Mouse (Mus musculus) forebrain, embryonic 13.5 days (tissue): ENCODE results near the gene 9930104L06Rik. TPM values are rescaled to one million over a fixed set of nuclear protein-coding genes. Genes with fewer than 3 reads are reported as not detected.

ENCODE experiments used
- ATAC-seq: fragments of 200-750 bp; cut with Nextera tagmentation; 2 replicates; pipeline ENCODE4 v1.8.0; 2017
- H3K27ac ChIP-seq: fragments of 300-500 bp; sonication (generic); 2 replicates; pipeline ENCODE4 v1.5.1; 2015; ENCODE audit warnings: inconsistent platforms, mild to moderate bottlenecking, moderate library complexity
- H3K27me3 ChIP-seq: fragments of 300-500 bp; sonication (generic); 2 replicates; pipeline ENCODE4 v1.6.1; 2015; ENCODE audit warnings: mild to moderate bottlenecking, inconsistent platforms
- H3K36me3 ChIP-seq: fragments of 300-500 bp; sonication (generic); 2 replicates; pipeline ENCODE4 v1.6.1; 2015; ENCODE audit warnings: mild to moderate bottlenecking, inconsistent platforms; ENCODE audit not compliant: poor library complexity, severe bottlenecking
- H3K4me1 ChIP-seq: fragments of 300-500 bp; sonication (generic); 2 replicates; pipeline ENCODE4 v1.6.1; 2015; ENCODE audit warnings: inconsistent platforms
- H3K4me2 ChIP-seq: fragments of 300-500 bp; sonication (generic); 2 replicates; pipeline ENCODE4 v1.6.1; 2015; ENCODE audit warnings: inconsistent platforms, mild to moderate bottlenecking, moderate library complexity
- H3K4me3 ChIP-seq: fragments of 300-500 bp; sonication (generic); 2 replicates; pipeline ENCODE4 v1.5.1; 2015; ENCODE audit warnings: mild to moderate bottlenecking, inconsistent platforms
- H3K9ac ChIP-seq: fragments of 300-500 bp; sonication (generic); 2 replicates; pipeline ENCODE4 v1.6.1; 2015; ENCODE audit warnings: mild to moderate bottlenecking, inconsistent platforms
- H3K9me3 ChIP-seq: fragments of 300-500 bp; sonication (generic); replicated peaks from 2 replicates; pipeline ENCODE4 v1.6.1; 2016; ENCODE audit warnings: inconsistent platforms
- WGBS: fragments of 180-500 bp; shearing (Covaris S2); methylation state at CpG from one replicate; pipeline ENCODE4 v1.1.7; 2015; 5-methylcytosine and 5-hydroxymethylcytosine counted together
- polyA plus RNA-seq: library from polyadenylated mRNA; unstranded; fragments of >200 nt; fragmentation: Nextera tagmentation; extraction: Ambion mirVana; gene quantifications from 2 replicates; pipeline ENCODE4 v1.2.1, GENCODE M21; 2015

Gene 9930104L06Rik
- polyA plus RNA-seq, 1 experiment from 2014 or later: 13.9 TPM

DNA sequence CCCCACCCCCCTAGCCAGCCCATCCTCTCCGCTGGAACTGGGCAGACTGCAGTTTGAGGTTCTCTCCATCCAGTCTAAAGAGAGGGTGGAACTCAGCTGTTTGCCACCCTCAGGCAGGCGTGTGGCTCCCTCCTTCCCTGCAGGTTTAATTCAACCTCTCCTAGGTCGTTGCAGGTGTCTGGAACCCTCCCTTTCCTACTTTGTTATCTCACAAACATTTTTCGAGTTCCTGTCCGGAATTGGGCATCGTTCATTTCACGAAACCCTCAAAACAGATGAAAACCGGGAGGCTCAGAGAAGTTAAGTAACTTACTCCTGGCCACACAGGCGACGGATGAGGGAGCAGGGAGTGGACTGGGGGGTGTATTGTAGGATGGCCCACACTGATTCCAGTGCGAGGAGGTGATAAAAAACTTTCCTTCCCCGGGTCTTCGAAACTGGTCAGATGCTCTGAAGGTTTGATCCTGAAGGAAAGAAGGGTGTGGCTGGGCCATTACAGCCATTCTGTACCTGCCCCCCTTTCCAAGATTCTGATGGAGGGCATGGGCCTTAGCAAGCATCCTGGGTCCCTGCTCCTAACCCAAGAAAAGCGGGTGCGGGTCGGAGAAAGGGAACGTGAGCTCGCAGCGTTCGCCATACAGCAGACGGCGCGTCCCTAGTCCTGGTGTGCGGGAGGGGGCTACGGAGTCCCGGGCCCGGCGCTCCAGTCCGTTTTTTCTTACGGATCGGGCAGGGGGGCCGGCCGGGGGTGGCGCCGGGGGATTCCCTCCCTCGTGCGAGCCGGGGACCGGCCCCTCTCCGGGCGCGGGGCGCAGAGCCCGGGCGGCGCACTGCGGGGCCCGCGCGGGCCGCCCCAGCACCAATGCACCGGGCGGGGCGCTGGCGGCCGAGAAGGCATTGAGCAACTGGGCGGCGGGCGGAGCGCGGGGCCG is 49.1 kb downstream of the 9930104L06Rik start, which contains the start of gene Rspo1:
TSS of gene Rspo1 (plus strand) at position 760 of the 932 bp plus-strand sequence.
- H3K9ac ChIP-seq: peak within 1 kb of the TSS; percentile 45; the same call in 1 of the 2 replicates
- no peak within 1 kb of the TSS for H3K27ac ChIP-seq
- H3K27me3 ChIP-seq: peaks cover 87% of the 10 kb centered on the region
- 2% methylated on average over 37 of the region's 62 CpGs for WGBS
- peak within 1 kb of the TSS; percentile 42 for H3K4me3 ChIP-seq
- H3K4me1 ChIP-seq: peaks cover 37% of the 10 kb centered on the region
- no peaks in the 10 kb centered on the region for H3K9me3 ChIP-seq
- H3K36me3 ChIP-seq: no peaks in the 10 kb centered on the region
- ATAC-seq: peak; percentile 21; the same call in 1 of the 2 replicates
- H3K4me2 ChIP-seq: peak within 1 kb of the TSS; percentile 64

DNA sequence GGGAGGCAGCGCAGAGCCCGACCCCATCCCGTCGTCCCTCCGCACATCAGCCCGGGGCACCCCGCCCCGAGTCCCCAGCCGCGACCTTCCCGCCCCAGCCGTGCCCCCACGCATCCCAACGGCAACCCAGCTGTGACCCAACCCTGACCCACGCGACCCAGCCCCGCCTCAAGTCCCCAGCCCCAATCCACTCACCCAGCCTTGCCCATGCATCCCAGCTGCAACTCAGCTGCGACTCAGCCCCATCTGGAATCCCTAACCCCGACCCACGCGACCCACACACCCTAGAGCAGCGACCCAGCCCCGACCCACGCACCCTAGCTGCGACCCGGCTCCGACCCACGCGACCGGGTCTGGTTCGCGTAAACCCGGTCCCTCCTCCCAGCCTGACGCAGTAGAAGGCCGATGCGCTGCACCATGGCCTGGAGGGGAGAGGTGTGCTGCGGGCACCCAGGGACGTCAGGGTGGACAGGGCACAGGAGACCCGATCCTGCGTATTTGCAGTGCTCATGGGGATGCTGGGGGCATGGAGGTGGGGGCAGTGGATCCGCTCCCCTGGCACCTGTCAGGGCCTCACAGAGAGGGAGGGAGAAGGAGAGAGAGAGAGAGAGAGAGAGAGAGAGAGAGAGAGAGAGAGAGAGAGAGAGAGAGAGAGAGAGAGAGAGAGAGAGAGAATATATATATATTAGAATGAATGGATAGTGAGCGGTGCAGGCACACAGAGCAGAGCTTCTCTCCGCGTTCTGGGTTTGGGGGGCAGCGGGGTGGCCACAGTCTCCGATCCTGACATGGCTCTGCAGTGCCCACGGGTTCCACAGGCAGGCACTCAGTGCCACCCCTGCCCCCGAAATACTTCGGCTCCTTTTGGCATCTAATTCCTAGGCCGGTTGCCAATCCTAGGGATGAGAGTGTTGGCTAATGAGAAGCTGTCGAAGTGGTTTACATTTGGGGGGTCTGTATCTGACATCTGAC is 50.2 kb downstream of the 9930104L06Rik start:
- no peaks in the 10 kb centered on the region for H3K36me3 ChIP-seq
- H3K27ac ChIP-seq: no peak overlapping the region
- ATAC-seq: no peak
- H3K4me3 ChIP-seq: peak overlapping the region; percentile 42
- 4% methylated on average over 46 of the region's 51 CpGs for WGBS
- no peaks in the 10 kb centered on the region for H3K9me3 ChIP-seq
- H3K9ac ChIP-seq: peak overlapping the region; percentile 45; the same call in 1 of the 2 replicates
- peaks cover 97% of the 10 kb centered on the region for H3K27me3 ChIP-seq
- peak overlapping the region; percentile 64 for H3K4me2 ChIP-seq
- H3K4me1 ChIP-seq: peaks cover 37% of the 10 kb centered on the region

DNA sequence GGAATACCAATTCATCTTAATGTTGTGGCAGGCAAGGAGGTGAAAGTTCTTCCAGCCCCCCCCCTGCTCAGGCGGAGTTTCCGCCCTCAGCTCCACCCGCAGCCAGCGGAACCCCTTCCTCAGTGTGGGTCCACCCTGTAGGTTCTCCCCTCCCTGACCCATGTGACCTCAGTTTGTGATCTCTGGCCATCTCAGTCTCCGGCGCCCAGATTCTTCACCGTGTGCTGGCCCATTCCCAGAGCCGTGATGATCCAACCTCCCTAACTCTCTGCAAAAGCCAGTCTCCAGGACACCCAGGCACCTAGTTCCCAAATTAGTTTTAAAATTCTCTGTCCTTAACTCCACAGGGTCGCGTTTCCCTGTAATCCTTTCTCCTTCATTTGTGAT is 50.9 kb downstream of the 9930104L06Rik start:
- Histone ChIP-seq H3K4me1 (peaks cover 37% of the 10 kb centered on the region), H3K27ac (no peak overlapping the region), H3K27me3 (peaks cover 94% of the 10 kb centered on the region), H3K4me3 (peak overlapping the region; percentile 1; the same call in 1 of the 2 replicates), H3K9ac (no peak overlapping the region), H3K4me2 (peak overlapping the region; percentile 30), H3K36me3 (no peaks in the 10 kb centered on the region), H3K9me3 (no peaks in the 10 kb centered on the region)
- ATAC-seq: no peak
- WGBS: 11% methylated on average over 10 of the region's 10 CpGs

DNA sequence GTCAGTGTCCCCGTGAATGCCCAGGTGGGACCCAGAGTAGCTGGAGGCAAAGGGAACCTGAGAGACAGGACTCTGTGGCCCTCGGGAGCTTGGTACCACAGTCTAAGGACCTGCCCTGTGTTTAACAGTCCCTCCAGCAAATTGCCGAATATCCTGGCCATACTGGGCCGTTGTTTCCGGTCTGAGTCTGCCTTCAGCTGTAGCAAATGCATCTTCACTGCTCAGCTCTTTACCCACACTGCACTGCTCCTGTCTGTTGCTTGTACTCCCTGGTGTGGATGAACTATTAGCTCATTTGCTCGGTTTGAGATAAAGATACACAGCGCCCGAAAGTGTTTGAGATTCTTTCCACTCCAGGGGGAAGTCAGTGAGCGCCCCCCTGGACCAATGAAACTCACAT is 51.5 kb downstream of the 9930104L06Rik start:
- WGBS: 19% methylated on average over 9 of the region's 9 CpGs

DNA sequence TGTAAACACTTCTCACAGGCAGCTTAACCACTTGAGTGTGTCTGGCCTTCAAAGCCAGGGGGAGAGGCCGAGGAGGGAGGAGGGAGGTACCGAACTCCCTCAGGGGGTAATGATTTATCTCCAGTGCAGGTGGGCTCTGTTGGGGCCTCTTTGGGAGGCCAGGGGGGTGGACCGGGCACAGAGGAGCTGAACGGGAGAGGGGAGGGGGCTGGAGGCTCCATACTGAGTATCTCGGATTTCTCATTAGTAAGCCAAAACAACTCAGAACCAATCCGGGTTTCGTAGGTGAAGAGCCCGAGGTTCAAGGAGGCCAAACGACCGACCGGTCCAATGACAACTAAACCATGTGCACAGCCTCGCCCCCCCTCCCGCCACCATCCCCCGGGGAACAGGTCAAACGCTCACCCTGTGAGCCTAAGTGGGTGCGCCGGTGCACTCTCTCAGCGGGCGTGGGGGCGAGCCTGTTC is 53.0 kb downstream of the 9930104L06Rik start:
- Histone ChIP-seq H3K9me3 (no peaks in the 10 kb centered on the region), H3K27me3 (peaks cover 77% of the 10 kb centered on the region), H3K4me1 (peaks cover 37% of the 10 kb centered on the region), H3K9ac (peak overlapping the region; percentile 17; the same call in 1 of the 2 replicates), H3K36me3 (no peaks in the 10 kb centered on the region), H3K4me3 (no peak overlapping the region), H3K4me2 (peak overlapping the region; percentile 32), H3K27ac (no peak overlapping the region; the same call in 1 of the 2 replicates)
- ATAC-seq: no peak
- WGBS: 5% methylated on average over 20 of the region's 20 CpGs

More for the DNA sequence above, 51.5 kb downstream of the 9930104L06Rik start:
- H3K4me1 ChIP-seq: peaks cover 37% of the 10 kb centered on the region
- peaks cover 92% of the 10 kb centered on the region for H3K27me3 ChIP-seq
- peak overlapping the region; percentile 30 for H3K4me2 ChIP-seq
- H3K36me3 ChIP-seq: no peaks in the 10 kb centered on the region
- ATAC-seq: no peak
- no peak overlapping the region for H3K27ac ChIP-seq
- no peak overlapping the region for H3K4me3 ChIP-seq
- H3K9me3 ChIP-seq: no peaks in the 10 kb centered on the region
- H3K9ac ChIP-seq: no peak overlapping the region

DNA sequence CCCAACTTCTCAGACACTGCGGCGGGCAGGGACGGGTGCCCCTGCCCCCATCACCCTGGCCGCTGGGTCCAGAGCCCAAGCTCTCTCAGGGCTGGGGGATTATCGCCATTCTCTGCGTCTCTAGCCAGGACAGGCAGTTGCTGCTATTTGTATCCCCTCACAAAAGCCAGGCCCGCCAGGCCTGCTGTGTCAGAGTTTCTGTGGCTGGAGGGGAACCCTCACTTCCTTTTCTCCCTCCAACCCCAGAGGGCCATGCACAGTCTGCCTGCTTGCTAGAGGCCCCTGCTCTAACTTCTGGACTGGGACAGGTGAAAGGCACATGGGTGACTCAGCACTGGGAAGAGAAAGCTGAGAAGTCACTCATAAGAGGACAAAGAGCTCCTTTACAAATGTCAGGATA is 53.5 kb downstream of the 9930104L06Rik start:
- Histone ChIP-seq H3K27ac (no peak overlapping the region), H3K36me3 (no peaks in the 10 kb centered on the region), H3K27me3 (peaks cover 72% of the 10 kb centered on the region), H3K4me2 (peak overlapping the region; percentile 32), H3K4me3 (no peak overlapping the region), H3K4me1 (peaks cover 37% of the 10 kb centered on the region), H3K9me3 (no peaks in the 10 kb centered on the region), H3K9ac (peak overlapping the region; percentile 17; the same call in 1 of the 2 replicates)
- ATAC-seq: no peak
- 1% methylated on average over 7 of the region's 7 CpGs for WGBS

Other genes starting within 250 kb of the 9930104L06Rik start
- gene Utp11, start 243.4 kb upstream of the 9930104L06Rik start, polyA plus RNA-seq: 49.9 and 59.1 TPM in 2 replicates
- 2.6 and 3.2 TPM in 2 replicates for gene Fhl3, start 236.3 kb upstream of the 9930104L06Rik start, polyA plus RNA-seq
- 169 and 177 TPM in 2 replicates for gene Sf3a3, start 222.3 kb upstream of the 9930104L06Rik start, polyA plus RNA-seq
- gene Inpp5b, start 195.2 kb upstream of the 9930104L06Rik start, polyA plus RNA-seq: 25.8 and 25.9 TPM in 2 replicates
- gene Mtf1, start 134.9 kb upstream of the 9930104L06Rik start, polyA plus RNA-seq: 15.8 and 16.4 TPM in 2 replicates
- 45.8 and 51.4 TPM in 2 replicates for gene Yrdc, start 86.4 kb upstream of the 9930104L06Rik start, polyA plus RNA-seq
- gene 1110065P20Rik, start 85.9 kb upstream of the 9930104L06Rik start, polyA plus RNA-seq: 59.2 and 63.6 TPM in 2 replicates
- 5.1 and 5.7 TPM in 2 replicates for gene Maneal, start 74.9 kb upstream of the 9930104L06Rik start, polyA plus RNA-seq
- 0.94 and 1.2 TPM in 2 replicates for gene Epha10, start 56.1 kb upstream of the 9930104L06Rik start, polyA plus RNA-seq
- gene Cdca8, start 2.3 kb downstream of the 9930104L06Rik start, polyA plus RNA-seq: 172 and 179 TPM in 2 replicates
- gene Rspo1, start 49.4 kb downstream of the 9930104L06Rik start, polyA plus RNA-seq: 4.9 and 8.5 TPM in 2 replicates
- 83.2 and 90.8 TPM in 2 replicates for gene Gnl2, start 79.5 kb downstream of the 9930104L06Rik start, polyA plus RNA-seq
- 0.52 and 1.2 TPM in 2 replicates for gene Dnali1, start 128.7 kb downstream of the 9930104L06Rik start, polyA plus RNA-seq
- 27.1 and 29.1 TPM in 2 replicates for gene Snip1, start 129.6 kb downstream of the 9930104L06Rik start, polyA plus RNA-seq
- 146 and 148 TPM in 2 replicates for gene Meaf6, start 148.1 kb downstream of the 9930104L06Rik start, polyA plus RNA-seq
- gene Zc3h12a, start 190.8 kb downstream of the 9930104L06Rik start, polyA plus RNA-seq: 0.15 TPM in 1 of 2 replicates, not detected in the other